Mouse (Mus musculus) spleen, adult 12 weeks (tissue): Measurements from ENCODE around the gene Wfdc11.
"Not testable (repeated sequence)": the region's sequence is repeated elsewhere in the genome, so short reads cannot be mapped to it uniquely, and the experiment has no call there.

ENCODE experiments used
- DNase-seq: peaks from one replicate; pipeline ENCODE4 v3.0.0; 2022; ENCODE audit warnings: low spot score

Wfdc11 gene

DNA sequence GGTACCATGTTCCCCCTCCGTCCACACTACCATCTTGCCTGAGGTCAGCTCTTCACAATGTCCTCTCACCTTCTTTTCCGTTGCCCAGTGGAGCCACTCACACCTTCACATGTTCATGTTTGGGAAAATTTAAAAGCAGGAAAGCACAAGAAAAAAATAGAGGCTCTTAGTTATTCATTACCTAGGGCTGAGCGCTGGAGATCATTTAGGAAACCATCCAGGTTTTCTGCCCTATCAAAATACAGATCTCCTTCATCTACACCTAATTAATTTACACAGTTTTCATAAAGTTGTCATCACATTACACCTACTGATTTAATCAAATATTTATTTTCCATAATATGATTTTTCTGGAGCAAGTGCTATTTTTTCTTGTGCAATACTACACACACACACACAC lies 35.2 kb downstream of the Wfdc11 start, which contains the start of gene Wfdc16:
Wfdc16 (minus strand) TSS at position 101 of the 400 bp plus-strand sequence.
- no peak for DNase-seq

DNA sequence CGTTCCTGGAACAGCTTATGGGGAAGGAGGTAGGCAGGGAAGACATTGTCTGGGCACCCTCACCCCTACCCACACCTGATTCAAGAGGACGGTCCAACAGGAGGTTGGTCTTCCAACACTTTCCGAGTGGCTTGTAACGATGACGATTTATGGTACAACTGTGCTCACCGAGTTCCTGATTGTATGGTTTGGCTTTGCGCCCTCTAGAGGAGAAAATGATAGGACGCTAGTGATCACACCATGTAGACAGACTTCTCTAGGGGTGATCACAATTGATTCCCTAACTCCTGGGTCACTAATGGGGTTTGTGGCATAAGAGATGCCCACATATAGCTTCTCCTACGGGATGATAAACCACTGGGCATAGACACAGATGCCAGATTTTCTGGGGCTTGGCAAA lies 38.6 kb downstream of the Wfdc11 start:
- no peak for DNase-seq

DNA sequence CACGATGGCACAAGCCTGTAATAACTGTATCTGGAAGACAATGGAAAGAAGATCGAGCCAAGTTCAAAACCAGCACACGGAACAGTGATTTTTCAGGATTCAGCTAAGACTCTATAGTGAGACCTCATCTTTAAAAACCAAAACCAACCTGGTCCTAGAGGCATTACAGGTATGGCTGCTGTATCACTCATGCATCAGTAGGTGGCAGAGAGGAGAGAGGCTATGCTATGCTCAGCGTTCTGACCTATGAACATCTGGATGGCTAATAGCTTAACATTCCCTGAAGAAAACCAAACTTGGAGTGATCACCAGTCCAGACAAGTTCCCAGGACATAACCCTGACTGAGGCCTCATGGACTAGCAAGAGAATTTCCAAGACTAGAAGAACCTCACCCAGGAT lies 52.1 kb downstream of the Wfdc11 start:
- no peak for DNase-seq

DNA sequence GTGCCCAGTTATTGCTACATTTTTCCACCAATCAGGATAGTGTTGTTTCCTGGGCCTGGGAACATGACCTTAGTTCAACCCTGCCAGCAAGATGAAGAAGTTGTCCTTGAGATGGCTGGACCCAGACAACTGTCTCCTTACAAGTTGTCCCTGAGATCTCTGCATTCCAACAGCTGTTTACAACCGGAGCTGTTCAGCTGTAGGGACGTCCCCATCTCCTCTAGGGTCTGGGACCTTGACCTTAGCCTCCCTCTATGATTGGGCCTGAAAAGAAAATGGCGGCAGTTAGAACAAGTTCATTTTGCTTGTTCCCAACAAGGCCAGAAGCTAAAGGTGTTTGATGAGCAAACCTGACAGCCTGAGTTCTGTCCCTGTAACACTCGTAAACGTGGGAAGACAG lies 54.8 kb downstream of the Wfdc11 start:
- DNase-seq, result no peak

DNA sequence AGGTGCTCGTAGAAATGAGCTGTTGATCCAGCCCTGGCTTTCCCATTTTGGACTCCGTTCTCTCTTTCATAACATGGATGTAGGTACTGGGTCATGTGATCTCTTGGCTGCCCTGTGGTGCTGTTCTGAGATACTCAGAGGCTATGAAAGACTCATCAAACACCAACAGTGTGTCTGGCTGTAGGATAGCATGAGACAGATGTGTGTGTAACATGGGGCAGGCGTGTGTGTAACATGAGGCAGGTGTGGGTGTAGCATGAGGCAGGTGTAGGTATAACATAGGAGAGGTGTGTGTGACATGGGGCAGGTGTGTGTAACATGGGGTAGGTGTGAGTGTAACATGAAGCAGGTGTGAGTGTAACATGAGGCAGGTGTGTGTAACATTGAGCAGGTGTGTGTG lies 58.5 kb downstream of the Wfdc11 start:
- no peak for DNase-seq

DNA sequence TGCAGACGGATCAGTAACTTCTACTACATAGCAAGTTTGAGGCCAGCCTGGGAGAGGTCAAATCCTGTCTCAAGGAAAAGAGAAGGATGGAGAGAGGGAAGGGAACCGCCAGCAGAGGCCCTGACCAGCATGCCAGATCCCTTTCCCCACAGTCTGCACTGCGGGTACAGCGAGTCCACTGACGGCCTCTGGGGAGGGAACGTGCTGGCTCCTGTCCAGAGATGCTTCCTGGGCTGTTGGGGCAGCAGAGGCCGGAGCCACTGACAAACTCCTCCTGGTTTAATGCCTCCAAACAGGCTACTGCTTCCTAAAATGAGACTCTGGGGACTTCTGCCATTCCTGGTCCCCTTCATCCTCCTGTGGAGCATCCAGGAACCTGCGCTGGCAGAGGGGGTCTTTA lies 60.4 kb downstream of the Wfdc11 start, which contains the start of the genes Wfdc6b and Wfdc8:
Wfdc6b (plus strand) TSS at position 52 of the 400 bp plus-strand sequence.
Wfdc8 (minus strand) TSS at position 156 of the 400 bp plus-strand sequence.
- DNase-seq, result not testable (repeated sequence)
